Mouse (Mus musculus): ENCODE measurements around the gene Slc36a3. TPM values are rescaled to one million over a fixed set of nuclear protein-coding genes. Genes with fewer than 3 reads are reported as not detected.
A peak's percentile ranks its signal among the peaks of the same experiment; 100 is the strongest.
"Not testable (repeated sequence)": the region's sequence is repeated elsewhere in the genome, so short reads cannot be mapped to it uniquely, and the experiment has no call there.

Slc36a3 gene
- polyA plus RNA-seq, 3 experiments from 2014 or later = 0.31 to 0.98 (median 0.54) TPM

DNA sequence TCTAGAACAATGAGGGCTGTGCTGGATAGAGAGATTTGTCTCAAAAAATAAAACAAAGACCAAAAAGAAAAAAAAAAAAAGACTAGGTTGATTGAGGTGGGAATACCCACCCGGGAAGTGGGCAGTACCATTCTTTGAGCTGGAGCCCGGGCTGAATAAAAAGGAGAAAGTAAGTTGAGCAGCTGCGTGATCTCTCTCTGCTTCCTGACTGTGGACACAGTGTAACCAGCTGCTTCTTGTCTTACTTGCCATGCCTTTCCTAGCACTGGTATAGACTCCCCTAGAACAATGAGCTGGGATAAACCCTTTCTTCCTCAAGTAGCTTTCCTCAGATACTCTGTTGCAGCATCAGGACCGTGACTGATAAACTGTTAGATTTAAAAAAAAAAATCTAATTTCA lies 10.0 kb downstream of the Slc36a3 start:
- no peak for ATAC-seq

DNA sequence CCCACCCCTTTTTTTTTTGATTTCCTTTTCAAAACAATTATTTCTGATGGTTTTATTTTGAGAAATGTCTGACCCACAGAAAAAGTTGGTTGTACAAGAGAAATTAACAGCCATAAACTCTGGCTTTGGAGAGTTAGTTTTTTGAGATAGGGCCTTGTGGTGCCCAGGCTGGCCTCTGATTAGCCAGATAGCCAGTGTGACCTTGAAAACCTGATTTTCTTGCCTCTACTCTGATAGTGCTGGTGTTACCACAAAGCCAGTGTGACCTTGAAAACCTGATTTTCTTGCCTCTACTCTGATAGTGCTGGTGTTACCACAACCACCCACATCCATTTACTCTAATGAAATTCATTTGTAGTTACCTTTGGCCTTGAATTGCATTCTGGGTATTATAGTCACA lies 13.9 kb downstream of the Slc36a3 start:
- no peak for ATAC-seq

DNA sequence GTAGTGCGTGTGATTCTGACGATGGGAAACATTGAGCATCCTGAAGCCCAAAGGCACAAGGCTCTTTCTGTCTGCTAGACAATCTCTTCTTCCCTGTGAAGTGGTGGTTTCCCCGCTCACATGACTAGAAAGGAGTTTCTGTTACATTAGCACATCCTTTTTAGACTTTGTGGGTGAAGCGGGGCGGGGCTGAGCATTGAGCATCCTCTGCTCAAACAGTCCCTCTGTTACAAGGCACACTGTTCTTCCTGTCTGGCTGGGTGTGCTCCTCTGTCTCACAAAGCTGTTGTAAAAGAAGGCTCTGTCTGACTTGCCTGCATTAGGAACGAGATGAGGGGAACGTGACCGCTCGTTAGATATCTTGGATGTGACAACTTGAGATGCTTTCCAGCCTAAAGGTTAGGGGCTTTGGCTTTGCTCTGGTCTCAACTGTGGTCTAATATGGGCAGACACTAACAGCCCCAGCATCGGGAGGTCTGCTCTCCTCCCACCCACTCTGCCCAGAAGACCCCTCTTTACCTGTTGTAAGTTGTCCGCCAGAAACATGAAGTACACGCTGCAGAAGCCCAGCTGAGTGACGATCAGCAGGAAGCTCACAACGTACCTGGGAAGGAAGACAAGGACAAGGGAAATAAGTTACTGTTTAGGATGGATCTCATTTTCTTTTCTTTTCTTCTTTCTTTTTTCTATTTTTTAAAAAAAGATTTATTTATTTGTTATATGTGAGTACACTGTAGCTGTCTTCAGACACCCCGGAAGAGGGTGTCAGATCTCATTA lies 14.5 kb downstream of the Slc36a3 start:
- ATAC-seq = peak; percentile 90

DNA sequence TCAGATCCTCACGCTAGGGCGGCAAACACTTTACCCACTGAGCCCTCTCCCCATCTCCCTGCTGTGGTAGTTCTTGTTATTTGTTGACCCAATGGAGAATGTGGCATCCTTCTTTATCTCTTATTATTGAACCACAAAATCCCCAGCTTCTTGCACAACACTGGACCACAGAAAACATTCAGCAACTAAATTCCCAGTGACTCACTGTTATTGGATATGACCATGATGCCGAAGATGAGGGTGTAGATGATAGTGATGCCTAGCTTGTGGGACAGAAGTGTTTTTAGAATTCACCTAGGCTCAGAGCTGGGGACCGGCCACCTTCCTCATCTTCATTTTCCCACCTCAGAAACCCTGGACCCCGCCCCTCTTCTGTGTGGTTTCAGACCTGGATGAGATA lies 16.6 kb downstream of the Slc36a3 start:
- ATAC-seq = no peak

DNA sequence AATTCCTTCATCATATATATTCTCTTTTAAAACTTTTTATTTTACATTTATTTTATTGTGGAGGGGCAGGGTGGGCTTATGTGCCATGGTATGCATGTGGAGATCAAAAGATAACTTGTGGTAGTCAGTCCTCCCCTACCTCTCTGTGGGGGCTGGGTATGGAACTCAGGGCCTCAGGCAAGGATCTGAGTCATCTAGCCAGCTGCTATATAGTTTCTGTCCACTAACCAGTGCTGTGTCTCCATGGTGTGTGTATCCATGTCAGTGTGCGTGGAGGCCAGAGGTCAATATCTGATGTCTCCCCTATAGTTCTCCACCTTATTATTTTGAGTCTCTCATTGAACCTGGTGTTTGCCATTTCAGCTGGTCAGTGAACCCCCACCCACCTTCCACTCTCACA lies 17.1 kb downstream of the Slc36a3 start:
- ATAC-seq = no peak

DNA sequence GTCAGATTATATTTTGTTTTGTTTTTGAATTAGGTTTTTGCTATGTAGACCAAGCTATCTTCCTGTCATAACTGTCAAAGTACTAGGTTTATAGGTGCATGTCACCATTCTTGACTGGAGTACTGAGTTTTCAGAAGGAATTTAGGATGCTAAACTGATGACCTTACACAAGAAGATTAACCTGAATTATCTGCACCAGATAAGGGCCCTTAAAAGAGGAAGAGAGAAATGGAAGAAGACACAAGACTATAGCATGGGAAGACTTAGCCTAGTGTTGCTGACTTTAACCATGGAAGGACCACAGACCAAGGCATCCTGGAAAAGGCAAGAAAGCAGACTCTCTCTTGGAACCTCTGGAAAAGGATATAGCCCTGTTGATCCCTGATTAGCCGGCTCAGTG lies 18.3 kb downstream of the Slc36a3 start:
- no peak for ATAC-seq

DNA sequence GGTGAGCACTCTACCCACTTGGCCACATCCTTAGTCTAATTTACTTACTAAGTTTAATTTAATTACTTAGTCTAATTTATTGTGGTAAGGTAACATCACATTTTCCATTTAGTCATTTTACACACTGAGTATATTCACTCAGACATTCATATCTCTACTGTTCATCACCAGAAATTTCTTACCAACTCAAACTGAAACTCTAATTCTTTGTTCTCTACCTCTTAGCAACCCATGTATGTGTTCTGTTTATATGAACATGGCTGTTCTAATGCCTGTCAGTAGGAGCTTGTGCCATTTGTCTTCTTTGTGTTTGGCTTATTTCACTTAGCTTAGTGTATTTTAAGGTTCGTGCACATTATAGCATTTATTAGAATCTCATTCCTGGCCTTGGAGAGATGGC lies 19.6 kb downstream of the Slc36a3 start:
- peak; percentile 63 for ATAC-seq

DNA sequence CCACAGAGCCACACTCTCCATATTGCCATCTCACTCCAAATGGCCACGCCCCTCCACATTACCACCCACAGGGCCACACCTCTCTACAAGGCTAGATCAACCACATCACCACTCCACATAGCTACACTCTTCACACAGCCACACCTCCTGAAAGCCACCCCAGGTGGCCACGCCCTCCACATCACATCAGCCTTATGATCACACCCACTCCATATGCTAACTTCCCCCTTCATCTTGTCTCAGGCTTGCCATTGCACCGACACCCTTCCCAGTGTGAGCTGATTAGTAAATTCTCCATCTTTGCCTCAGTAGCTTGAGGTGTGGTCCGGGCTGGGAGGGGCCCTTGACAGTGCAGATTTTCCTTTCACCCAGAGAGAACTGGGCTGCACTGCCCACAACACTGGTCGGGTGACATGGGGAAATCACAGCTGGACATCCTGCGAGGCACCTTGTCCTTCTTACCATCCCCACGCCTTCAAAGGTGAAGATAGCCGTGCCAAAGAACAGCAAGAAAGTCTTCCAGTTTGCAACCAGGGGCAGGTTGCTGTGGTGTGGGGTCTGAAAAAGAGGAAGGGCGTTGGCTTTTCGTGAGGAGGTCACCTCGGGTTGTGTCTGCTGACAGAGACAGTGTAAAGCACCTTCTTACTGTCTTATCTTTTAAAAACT lies 20.3 kb downstream of the Slc36a3 start:
- ATAC-seq = peak; percentile 67

DNA sequence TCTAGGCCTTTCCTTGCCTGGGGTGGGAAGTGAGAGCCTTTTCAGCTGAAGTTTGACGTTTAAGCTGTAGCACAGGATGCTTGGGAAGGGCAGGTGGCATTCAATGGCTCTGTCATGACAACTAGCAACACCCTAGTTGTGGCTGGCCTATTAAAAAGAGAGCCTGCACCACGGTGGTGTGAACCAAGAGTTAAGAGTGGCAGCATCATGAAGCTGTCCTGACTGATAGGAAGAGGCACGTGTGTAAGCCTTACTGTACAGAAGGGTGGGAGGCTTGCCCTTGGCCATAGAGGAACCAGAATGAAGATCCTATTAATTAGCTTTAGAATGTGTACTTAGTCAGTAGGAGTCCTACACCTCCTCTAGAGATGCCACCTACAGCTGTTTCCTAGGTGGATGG lies 23.1 kb downstream of the Slc36a3 start:
- no peak for ATAC-seq

DNA sequence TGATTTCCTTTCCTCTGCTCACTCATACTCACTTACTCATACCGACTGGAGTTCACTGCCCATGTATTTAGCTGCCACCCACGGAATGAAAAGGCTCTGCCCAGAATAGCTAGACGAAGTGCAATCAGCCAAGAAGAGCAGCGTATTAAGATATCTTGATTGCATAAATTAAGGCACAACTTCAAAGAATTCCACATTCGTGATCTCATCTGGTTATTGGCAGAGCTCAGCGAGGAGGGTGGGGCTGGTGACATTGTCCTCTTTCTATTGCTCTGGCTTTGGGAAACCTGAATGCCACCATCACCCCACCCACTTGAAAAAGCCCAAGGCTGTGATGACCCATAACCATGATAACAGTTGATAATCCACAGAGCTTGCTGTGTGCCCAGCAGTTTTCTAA lies 23.6 kb downstream of the Slc36a3 start:
- no peak for ATAC-seq

DNA sequence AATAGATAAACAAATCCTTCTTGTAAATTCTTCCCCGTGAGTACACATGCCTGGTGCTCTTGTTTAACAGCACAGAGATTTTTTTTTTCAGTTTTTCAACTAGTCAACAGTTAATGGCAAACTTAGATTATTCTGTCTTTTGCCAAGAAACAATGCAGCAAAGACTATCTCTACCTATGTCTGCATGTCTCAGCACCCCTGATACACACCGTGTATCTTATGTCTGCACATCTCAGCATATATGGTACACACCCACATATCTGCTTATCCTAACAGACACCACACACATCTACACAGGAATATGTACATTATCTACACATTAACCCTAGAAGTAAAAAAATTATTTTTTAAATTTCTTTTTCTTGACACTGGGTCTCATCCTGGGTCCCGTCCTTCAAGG lies 24.8 kb downstream of the Slc36a3 start:
- ATAC-seq = no peak

DNA sequence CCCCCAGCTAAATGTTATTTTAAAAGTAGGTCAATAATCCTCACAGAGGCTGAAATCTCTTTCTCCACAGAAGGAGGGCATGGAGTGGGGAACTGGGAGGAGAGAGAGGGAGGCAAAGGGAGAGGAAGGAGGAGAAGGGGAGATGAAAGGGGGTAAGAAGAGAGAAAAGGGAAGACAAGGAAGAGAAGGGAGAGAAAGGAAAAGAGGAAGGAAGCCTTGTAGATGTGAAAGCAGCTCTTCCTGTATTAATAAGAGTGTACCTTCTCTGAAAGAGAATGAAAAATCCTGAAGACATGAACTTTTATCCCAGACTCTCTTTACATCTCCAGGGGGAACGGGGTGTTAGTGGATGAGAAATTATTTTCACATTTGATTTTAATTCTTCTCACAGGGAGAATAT lies 30.1 kb downstream of the Slc36a3 start:
- ATAC-seq = no peak

DNA sequence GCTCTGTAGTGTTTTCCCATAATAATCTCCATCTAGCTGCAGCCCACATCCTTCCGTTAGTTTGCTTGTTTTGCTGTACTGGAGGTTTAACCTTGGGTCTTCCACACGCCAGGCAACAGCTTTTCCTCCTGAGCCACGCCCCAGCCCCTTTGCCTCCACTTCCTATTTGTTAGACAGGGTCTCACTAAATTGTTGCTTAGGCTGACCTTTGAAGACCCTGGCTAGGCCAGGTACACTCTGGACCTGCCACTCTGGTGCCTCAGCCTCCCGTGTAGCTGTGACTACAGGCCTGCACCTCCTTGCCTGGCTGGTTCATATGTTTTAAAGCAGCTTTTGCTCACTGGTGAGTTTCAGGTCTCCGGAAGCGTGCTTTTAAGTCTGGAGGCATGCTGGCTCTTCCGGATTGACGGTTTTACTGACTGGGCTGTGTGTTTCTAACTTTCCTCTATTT lies 30.7 kb downstream of the Slc36a3 start:
- ATAC-seq = peak; percentile 85

DNA sequence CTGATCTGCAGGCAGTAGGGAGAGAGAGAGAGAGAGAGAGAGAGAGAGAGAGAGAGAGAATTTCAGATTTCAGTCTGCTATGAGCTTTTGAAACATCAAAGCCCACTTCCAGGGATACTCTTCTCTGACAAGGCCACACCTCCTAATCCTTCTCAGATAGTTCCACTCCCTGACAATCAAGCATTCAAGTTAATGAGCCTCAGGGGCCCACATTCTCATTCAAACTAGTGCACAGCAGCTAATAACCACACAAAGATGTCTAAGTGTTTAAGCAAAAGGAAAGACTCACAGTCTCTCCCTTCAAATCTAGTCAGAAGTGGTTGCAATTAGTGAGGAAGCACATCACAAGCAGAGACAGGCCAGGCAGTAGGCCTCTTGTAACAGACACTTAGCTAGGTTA lies 31.2 kb downstream of the Slc36a3 start:
- ATAC-seq = no peak

DNA sequence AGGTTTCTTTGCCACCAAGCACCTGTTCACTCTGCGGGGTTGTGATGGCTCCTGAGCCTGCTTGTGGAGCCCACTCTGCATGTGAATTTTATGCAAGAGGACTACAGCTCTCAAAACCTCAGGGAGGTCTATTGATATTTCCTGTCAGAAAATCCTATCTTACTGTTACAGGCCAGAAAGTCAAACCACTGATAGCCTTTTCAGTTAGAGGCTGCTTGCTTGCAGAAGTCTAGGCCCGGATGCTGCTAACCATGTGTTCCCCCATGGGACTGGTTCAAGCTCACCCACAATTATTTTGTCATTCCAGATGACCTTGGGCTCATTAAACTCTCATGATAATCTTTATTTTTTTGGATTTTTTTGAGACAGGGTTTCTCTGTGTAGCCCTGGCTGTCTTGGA lies 34.5 kb downstream of the Slc36a3 start:
- no peak for ATAC-seq

DNA sequence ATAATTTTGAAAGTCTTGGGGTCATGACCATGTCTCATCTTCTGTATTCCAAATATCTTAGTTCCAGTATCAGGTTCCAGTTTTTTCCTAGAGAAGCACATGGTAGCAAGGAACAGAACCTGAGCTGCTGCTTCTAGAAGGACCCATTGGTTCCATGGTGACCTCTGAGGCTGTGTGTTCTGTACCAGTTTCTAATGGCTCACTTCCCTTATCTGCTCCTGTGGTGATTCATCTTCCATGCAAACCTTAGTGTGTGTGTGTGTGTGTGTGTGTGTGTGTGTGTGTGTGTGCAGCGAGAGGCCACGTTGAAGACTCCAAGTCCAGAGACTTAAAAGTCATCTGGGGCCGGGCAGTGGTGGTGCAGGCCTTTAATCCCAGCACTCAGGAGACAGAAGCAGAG lies 35.5 kb downstream of the Slc36a3 start:
- ATAC-seq = no peak

DNA sequence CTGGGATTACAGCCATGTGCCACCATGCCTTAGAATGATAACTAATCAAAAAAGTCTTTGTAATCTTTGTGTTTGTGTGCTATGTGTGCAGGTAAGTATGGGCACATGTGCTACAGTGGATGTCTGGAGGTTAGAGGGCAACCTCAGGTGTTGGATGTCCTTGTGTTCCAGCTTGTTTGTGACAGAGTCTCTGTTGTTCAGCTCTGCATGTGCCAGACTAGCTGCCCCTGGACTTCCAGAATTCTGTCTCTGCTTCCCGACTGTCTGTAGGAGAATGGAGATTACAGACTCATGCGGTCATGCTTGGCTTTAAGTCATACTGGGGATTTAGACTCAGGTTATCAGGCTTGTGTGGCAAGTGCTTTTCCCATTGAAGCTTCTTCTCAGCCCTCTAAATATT lies 37.2 kb downstream of the Slc36a3 start:
- no peak for ATAC-seq

DNA sequence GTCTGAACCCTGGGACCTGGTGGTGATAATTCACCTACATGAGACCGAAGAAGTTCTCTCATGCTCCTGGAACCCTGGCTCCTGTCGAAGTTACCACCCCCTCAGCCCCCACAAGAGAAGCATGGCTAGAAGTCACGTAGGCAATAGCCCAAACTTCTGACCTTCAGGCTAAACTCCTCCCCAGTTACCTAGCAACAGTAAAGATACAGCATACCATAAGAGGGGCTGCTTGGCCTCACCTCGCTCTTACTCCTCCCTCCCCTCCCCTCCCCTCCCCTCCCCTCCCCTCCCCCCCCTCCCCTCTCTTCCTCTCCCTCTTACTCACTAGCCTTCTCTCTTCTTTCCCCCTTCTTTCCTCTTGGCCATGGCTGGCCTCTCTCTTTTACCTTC lies 37.7 kb downstream of the Slc36a3 start:
- ATAC-seq = not testable (repeated sequence)

DNA sequence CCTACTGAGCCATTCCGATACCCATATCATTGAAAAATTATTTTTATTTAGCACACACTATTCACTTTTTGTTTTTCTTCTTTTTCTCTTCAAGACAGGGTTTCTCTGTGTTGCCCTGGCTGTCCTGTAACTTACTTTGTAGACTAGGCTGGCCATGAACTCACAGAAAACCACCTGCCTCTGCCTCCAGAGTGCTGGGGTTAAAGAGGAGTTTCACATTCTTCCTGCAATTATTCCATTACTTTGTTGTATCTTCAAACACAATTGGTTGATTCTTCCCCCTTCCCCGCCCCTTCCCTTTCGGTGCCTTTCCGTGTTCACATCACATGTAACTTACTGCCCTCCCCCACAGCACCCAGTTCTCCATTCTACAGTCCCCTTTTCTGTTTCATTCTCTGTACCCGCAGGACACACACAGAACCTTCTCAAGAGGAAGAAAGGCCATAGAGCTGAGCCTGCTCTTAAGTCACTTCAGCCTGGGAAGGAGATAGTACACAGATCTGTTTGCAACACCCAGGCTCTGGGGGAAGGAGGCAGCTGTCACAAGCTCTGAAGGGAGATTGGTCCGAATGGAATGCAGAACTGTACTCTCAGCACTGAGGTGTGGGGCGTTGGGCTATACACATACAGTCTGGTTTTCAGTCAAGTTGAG lies 38.2 kb downstream of the Slc36a3 start:
- no peak for ATAC-seq

DNA sequence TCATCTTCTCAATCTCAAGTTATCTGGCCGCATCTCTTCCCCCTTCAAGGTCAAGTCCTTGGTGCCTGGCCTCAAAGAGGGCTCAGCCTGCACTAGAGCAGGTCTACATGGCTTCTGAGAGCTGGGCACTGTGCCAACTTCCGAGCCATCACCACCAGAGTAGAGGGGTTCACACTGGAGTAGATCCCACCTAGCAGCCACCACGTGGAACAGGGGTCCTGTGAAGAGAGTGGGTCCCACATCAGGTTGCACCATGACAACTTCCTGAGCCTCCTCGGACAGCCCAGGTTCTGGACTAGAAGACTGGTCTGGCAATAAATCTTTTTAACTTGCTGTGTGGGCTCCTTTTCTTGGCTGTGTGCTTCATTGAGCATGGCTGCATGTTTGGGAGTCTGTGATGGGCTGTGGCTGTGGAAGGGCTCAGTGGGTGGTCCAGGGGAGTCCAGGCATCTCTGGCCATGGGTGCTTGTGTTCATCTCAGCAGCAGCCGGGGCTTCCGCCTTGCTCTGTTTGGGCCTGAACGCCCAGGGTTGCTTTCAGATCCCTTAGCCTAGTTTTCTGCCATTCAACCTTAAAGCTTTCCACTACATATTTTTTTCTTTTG lies 40.8 kb downstream of the Slc36a3 start:
- ATAC-seq = no peak

DNA sequence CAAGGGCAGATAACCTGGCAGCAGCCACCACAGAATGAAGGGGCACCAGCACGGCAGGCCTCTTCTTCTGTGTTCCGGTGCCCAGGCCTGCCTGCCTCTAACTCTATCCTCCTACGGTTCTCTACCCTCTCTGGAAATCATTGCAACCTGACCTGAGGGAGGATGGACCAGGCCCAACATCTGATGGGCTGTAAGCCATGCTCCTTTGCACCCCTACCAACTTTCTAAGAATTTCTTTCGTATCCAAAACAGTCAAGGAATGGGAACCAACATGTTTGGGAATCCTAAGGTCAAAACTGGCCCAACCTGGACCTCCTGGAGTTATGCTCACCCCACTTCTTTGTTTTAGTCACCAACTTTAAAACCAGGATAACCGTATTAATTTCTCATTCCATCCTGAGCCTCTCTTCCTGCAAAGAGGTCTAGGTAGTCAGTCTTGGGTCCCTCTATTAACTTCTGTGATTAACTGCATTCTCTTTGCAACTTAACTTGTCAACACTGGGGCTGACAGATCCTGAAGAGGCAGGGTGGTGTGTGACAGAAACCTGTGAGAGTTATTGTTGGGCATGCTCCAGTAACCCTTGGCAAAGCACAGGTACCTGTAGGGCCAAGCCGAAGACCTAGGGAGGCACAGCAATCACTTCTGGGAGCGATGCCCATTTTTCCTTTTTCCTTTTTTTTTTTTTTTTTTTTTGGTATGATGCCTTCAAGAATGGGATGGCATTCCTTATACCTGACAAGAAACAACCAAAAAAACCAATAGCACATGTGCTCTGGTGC lies 41.8 kb downstream of the Slc36a3 start:
- no peak for ATAC-seq

DNA sequence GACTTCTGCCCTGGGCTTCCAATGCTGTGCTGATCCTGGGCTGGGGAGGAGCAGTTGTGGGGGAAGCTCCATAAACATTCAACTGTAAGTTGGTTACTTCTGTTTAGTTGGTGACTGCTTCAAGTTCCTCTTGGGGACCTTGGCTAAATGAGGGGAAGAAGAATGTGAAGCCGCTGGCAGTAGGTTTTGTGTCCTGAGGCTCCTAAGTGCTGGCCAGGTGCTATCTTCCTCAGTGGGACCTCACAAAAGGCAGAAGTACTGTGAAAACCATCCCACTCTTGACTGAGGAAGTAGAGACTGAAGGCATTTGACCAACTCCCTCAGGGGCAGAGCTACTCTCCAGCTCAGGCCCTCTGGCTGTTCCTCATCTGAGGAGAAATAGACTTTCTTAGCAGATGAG lies 44.9 kb downstream of the Slc36a3 start:
- no peak for ATAC-seq

DNA sequence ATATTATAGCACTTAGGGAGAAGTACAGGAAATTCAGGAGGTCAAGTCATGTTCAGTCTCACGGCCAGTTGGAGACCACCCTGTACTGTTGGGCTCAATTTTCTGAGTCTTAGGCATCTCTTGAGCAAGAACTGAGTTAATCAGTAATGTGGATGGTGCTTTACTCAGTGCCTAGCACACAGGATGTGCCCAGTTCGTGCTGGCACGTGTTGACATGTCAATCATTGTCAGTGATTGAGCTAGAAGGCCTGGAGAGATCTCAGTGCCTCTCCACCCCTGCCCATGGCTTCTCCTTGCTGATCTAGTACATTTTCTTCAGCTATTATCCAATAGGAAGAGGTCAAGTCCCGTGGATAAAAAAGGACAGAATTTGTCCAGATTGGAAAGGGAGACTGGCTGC lies 46.1 kb downstream of the Slc36a3 start:
- no peak for ATAC-seq

Measured in inflammation-experienced regulatory T-cells, adult 6 months (primary cell).